Mouse (Mus musculus) liver, postnatal 0 days (tissue): Measurements from ENCODE around the gene Mosmo.

Experiments used
- CTCF ChIP-seq: sonication (generic); IDR thresholded peaks from 2 replicates; pipeline ENCODE4 v1.5.1; 2016; ENCODE audit warnings: antibody characterized with exemption, low read depth
- EP300 ChIP-seq: IDR thresholded peaks from 2 replicates; pipeline ENCODE4 v1.6.1; 2016; ENCODE audit warnings: antibody characterized with exemption, low read depth, mild to moderate bottlenecking

- TF ChIP-seq CTCF = no peak
- no peak for TF ChIP-seq EP300
These were observed 66.2 kb downstream of the Mosmo start for GRCm38 (mm10) chr7:120743366-120744351.
